ENCODE assay signal across 19 mouse cellular contexts in the genomic region with DNA sequence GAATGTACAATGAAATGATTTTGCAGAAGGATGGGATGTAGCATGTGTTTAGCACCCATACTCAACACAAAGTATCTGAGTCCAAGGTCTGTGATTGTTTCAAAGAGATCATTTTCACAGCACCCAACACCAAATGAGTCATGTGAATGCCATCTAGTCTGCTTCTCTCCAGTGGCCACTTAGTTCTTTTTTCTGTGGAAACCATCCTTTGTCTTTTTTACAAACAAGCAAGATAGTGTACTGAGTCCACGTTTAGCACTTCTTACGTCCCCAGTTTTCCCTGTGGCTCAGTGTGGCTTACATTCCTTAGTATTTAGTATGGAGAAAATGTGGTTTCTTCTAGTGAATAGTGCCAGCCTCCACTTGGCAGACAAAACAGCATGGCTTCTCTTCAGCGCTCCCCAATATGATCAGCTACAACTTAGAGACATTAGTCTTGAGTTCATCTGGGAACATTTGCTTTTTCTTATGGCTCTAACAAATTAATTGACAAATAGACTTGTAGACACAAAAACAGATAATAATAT.
"Had no signal": no experiment of that assay in that cellular context is flagged by ENCODE, and none has a peak within 500 bp of the region (broad histone marks: within the 10 kb centered on the region; RNA-seq: fewer than 3 reads in every experiment).

No protein-coding gene starts in this region.

- H3K27me3 ChIP-seq: megakaryocyte, embryonic 14.5 days; midbrain, embryonic 13.5 days; midbrain, embryonic 15.5 days; neural tube, embryonic 13.5 days; neural tube, embryonic 15.5 days had no signal

- DNase-seq: lung, adult 18-20 months; lung, postnatal 10 days; lung, postnatal 36 days; retina, postnatal 1 day; right cerebral cortex, adult 18-20 months; right cerebral cortex, postnatal 25 days; right cerebral cortex, postnatal 4 days; spleen, adult 18-20 months; thymus, adult 2 months; thymus, postnatal 25 days; thymus, postnatal 4 days had no signal

- ATAC-seq: midbrain, embryonic 13.5 days; midbrain, embryonic 15.5 days had no signal

- H3K9me3 ChIP-seq: midbrain, embryonic 13.5 days; midbrain, embryonic 15.5 days; neural tube, embryonic 13.5 days; neural tube, embryonic 15.5 days had no signal

- H3K4me2 ChIP-seq: lung, embryonic 14.5 days; midbrain, embryonic 11.5 days; midbrain, embryonic 13.5 days; midbrain, embryonic 15.5 days; neural tube, embryonic 13.5 days; neural tube, embryonic 15.5 days had no signal

- H3K4me3 ChIP-seq: megakaryocyte, embryonic 14.5 days; midbrain, embryonic 13.5 days; midbrain, embryonic 15.5 days; neural tube, embryonic 13.5 days; neural tube, embryonic 15.5 days had no signal

- H3K4me1 ChIP-seq: megakaryocyte, embryonic 14.5 days; midbrain, embryonic 13.5 days; midbrain, embryonic 15.5 days; neural tube, embryonic 15.5 days had no signal

- H3K27ac ChIP-seq: macrophage; midbrain, embryonic 13.5 days; midbrain, embryonic 15.5 days; neural tube, embryonic 13.5 days; neural tube, embryonic 15.5 days had no signal

- H3K9ac ChIP-seq: lung, embryonic 14.5 days; midbrain, embryonic 13.5 days; midbrain, embryonic 15.5 days; neural tube, embryonic 13.5 days; neural tube, embryonic 15.5 days had no signal

- H3K36me3 ChIP-seq: midbrain, embryonic 13.5 days; midbrain, embryonic 15.5 days; neural tube, embryonic 13.5 days; neural tube, embryonic 15.5 days had no signal
